Mouse (Mus musculus) embryonic facial prominence, embryonic 14.5 days (tissue): Measurements from ENCODE around the gene Pxdc1. TPM values are rescaled to one million over a fixed set of nuclear protein-coding genes. Genes with fewer than 3 reads are reported as not detected.

Source experiments
- ATAC-seq: fragments of 200-750 bp; cut with Nextera tagmentation; 2 replicates; pipeline ENCODE4 v1.8.0; 2017; ENCODE audit warnings: low read depth, moderate number of reproducible peaks, moderate TSS enrichment
- DNase-seq: peaks from one replicate; pipeline ENCODE4 v3.0.0-alpha.2; 2015; ENCODE audit warnings: low spot score
- H3K27ac ChIP-seq: fragments of 300-500 bp; sonication (generic); replicated peaks from 2 replicates; pipeline ENCODE4 v1.5.1; 2014; ENCODE audit warnings: low read depth, mild to moderate bottlenecking, low read length, moderate library complexity
- H3K27me3 ChIP-seq: fragments of 300-500 bp; sonication (generic); replicated peaks from 2 replicates; pipeline ENCODE4 v1.6.1; 2014; ENCODE audit warnings: low read length; ENCODE audit not compliant: control insufficient read depth, insufficient read depth
- H3K36me3 ChIP-seq: fragments of 300-500 bp; sonication (generic); 2 replicates; pipeline ENCODE4 v1.6.1; 2014; ENCODE audit warnings: low read length, mixed read lengths; ENCODE audit not compliant: control insufficient read depth, insufficient read depth
- H3K4me1 ChIP-seq: fragments of 300-500 bp; sonication (generic); 2 replicates; pipeline ENCODE4 v1.6.1; 2014; ENCODE audit warnings: antibody characterized with exemption, low read length; ENCODE audit not compliant: control insufficient read depth, insufficient read depth
- H3K4me2 ChIP-seq: fragments of 300-500 bp; sonication (generic); 2 replicates; pipeline ENCODE4 v1.6.1; 2014; ENCODE audit warnings: low read depth, mild to moderate bottlenecking, low read length, moderate library complexity, mixed read lengths
- H3K4me3 ChIP-seq: fragments of 300-500 bp; sonication (generic); 2 replicates; pipeline ENCODE4 v1.5.1; 2014; ENCODE audit warnings: low read depth, mild to moderate bottlenecking, low read length
- H3K9ac ChIP-seq: fragments of 300-500 bp; sonication (generic); 2 replicates; pipeline ENCODE4 v1.6.1; 2014; ENCODE audit warnings: low read depth, mild to moderate bottlenecking, low read length, moderate library complexity, mixed read lengths
- H3K9me3 ChIP-seq: fragments of 300-500 bp; sonication (generic); 2 replicates; pipeline ENCODE4 v1.6.1; 2016; ENCODE audit warnings: low read length; ENCODE audit not compliant: control insufficient read depth
- WGBS: fragments of 180-500 bp; shearing (Covaris S2); extraction: QIAGEN DNeasy Blood & Tissue Kit; methylation state at CpG from one replicate; pipeline ENCODE4 v1.1.7; 2014; 5-methylcytosine and 5-hydroxymethylcytosine counted together
- polyA plus RNA-seq: library from polyadenylated mRNA; unstranded; fragments of >200 nt; fragmentation: Nextera tagmentation; extraction: Ambion mirVana; gene quantifications from 2 replicates; pipeline ENCODE4 v1.2.1, GENCODE M21; 2014

Gene Pxdc1
- polyA plus RNA-seq, 1 experiment from 2014 or later: 33.5 TPM

GRCm38 (mm10) chr13:34630319-34630718, 23.0 kb downstream of the Pxdc1 start:
- ATAC-seq (no peak), DNase-seq (no peak)
- Histone ChIP-seq H3K9ac (no peak overlapping the region), H3K4me1 (no peaks in the 10 kb centered on the region), H3K27me3 (no peaks in the 10 kb centered on the region), H3K9me3 (no peaks in the 10 kb centered on the region), H3K27ac (no peak overlapping the region), H3K36me3 (peaks cover 24% of the 10 kb centered on the region), H3K4me2 (no peak overlapping the region), H3K4me3 (no peak overlapping the region)
- 94% methylated on average over 8 of the region's 8 CpGs for WGBS

- 90% methylated on average over 5 of the region's 5 CpGs for WGBS
Observed at GRCm38 (mm10) chr13:34629741-34630140, 23.5 kb downstream of the Pxdc1 start.

GRCm38 (mm10) chr13:34627446-34627845, 25.8 kb downstream of the Pxdc1 start:
- no peak overlapping the region for H3K4me3 ChIP-seq
- ATAC-seq: no peak
- peaks cover 16% of the 10 kb centered on the region for H3K36me3 ChIP-seq
- 35% methylated on average over 3 of the region's 3 CpGs for WGBS
- H3K4me2 ChIP-seq: no peak overlapping the region
- no peak overlapping the region for H3K9ac ChIP-seq
- DNase-seq: no peak
- no peaks in the 10 kb centered on the region for H3K27me3 ChIP-seq
- no peak overlapping the region for H3K27ac ChIP-seq
- no peaks in the 10 kb centered on the region for H3K9me3 ChIP-seq
- no peaks in the 10 kb centered on the region for H3K4me1 ChIP-seq

More at GRCm38 (mm10) chr13:34629741-34630140, 23.5 kb downstream of the Pxdc1 start:
- Histone ChIP-seq H3K4me1 (no peaks in the 10 kb centered on the region), H3K9me3 (no peaks in the 10 kb centered on the region), H3K9ac (no peak overlapping the region), H3K27me3 (no peaks in the 10 kb centered on the region), H3K4me2 (no peak overlapping the region), H3K4me3 (no peak overlapping the region), H3K36me3 (peaks cover 24% of the 10 kb centered on the region), H3K27ac (no peak overlapping the region)
- ATAC-seq: no peak
- no peak for DNase-seq

GRCm38 (mm10) chr13:34624414-34624813, 28.9 kb downstream of the Pxdc1 start:
- DNase-seq (no peak), ATAC-seq (no peak)
- Histone ChIP-seq H3K36me3 (peaks cover 6% of the 10 kb centered on the region), H3K27me3 (no peaks in the 10 kb centered on the region), H3K4me1 (no peaks in the 10 kb centered on the region), H3K4me2 (no peak overlapping the region), H3K27ac (no peak overlapping the region), H3K9me3 (no peaks in the 10 kb centered on the region), H3K9ac (no peak overlapping the region), H3K4me3 (no peak overlapping the region)
- 85% methylated on average over 2 of the region's 2 CpGs for WGBS

GRCm38 (mm10) chr13:34612402-34612801, 40.9 kb downstream of the Pxdc1 start:
- no peak overlapping the region for H3K9ac ChIP-seq
- H3K27ac ChIP-seq: no peak overlapping the region
- H3K9me3 ChIP-seq: no peaks in the 10 kb centered on the region
- DNase-seq (peak; percentile 10), ATAC-seq (no peak)
- no peak overlapping the region for H3K4me3 ChIP-seq
- no peaks in the 10 kb centered on the region for H3K36me3 ChIP-seq
- no peaks in the 10 kb centered on the region for H3K4me1 ChIP-seq
- no peak overlapping the region for H3K4me2 ChIP-seq
- H3K27me3 ChIP-seq: no peaks in the 10 kb centered on the region
- WGBS: 72% methylated on average over 2 of the region's 2 CpGs

- ATAC-seq (no peak), DNase-seq (no peak)
- Histone ChIP-seq H3K36me3 (no peaks in the 10 kb centered on the region), H3K4me3 (no peak overlapping the region), H3K9me3 (no peaks in the 10 kb centered on the region), H3K27me3 (no peaks in the 10 kb centered on the region), H3K27ac (no peak overlapping the region), H3K4me2 (no peak overlapping the region), H3K4me1 (no peaks in the 10 kb centered on the region), H3K9ac (no peak overlapping the region)
- 95% methylated on average over 1 of the region's 1 CpGs for WGBS
Observed at GRCm38 (mm10) chr13:34609711-34610110, 43.6 kb downstream of the Pxdc1 start.

GRCm38 (mm10) chr13:34607079-34607478, 46.2 kb downstream of the Pxdc1 start:
- H3K9me3 ChIP-seq: no peaks in the 10 kb centered on the region
- DNase-seq (no peak), ATAC-seq (no peak)
- no peaks in the 10 kb centered on the region for H3K4me1 ChIP-seq
- no peaks in the 10 kb centered on the region for H3K27me3 ChIP-seq
- no peak overlapping the region for H3K9ac ChIP-seq
- no peak overlapping the region for H3K4me2 ChIP-seq
- no peak overlapping the region for H3K4me3 ChIP-seq
- no peaks in the 10 kb centered on the region for H3K36me3 ChIP-seq
- H3K27ac ChIP-seq: no peak overlapping the region
- WGBS: 72% methylated on average over 2 of the region's 2 CpGs

- H3K9ac ChIP-seq: no peak overlapping the region
- no peaks in the 10 kb centered on the region for H3K27me3 ChIP-seq
- WGBS: 67% methylated on average over 3 of the region's 3 CpGs
- no peak overlapping the region for H3K27ac ChIP-seq
- no peaks in the 10 kb centered on the region for H3K36me3 ChIP-seq
- DNase-seq: no peak
- ATAC-seq: no peak
- H3K4me3 ChIP-seq: no peak overlapping the region
- H3K4me2 ChIP-seq: no peak overlapping the region
- H3K4me1 ChIP-seq: no peaks in the 10 kb centered on the region
- no peaks in the 10 kb centered on the region for H3K9me3 ChIP-seq
Observed at GRCm38 (mm10) chr13:34605884-34606283, 47.4 kb downstream of the Pxdc1 start.

GRCm38 (mm10) chr13:34605206-34605605, 48.1 kb downstream of the Pxdc1 start:
- no peak overlapping the region for H3K9ac ChIP-seq
- H3K27me3 ChIP-seq: no peaks in the 10 kb centered on the region
- DNase-seq (no peak), ATAC-seq (no peak)
- H3K4me1 ChIP-seq: no peaks in the 10 kb centered on the region
- no peak overlapping the region for H3K4me3 ChIP-seq
- H3K9me3 ChIP-seq: no peaks in the 10 kb centered on the region
- H3K36me3 ChIP-seq: no peaks in the 10 kb centered on the region
- 64% methylated on average over 5 of the region's 5 CpGs for WGBS
- H3K4me2 ChIP-seq: no peak overlapping the region
- H3K27ac ChIP-seq: no peak overlapping the region
